Mouse (Mus musculus) liver, adult 2 months (tissue): ENCODE data around the gene Ankrd11.

Experiments
- CTCF ChIP-seq: fragments of 200-500 bp; IDR thresholded peaks from 2 replicates; pipeline ENCODE4 v1.5.1; 2011; ENCODE audit warnings: low read depth, low read length, control low read depth
- POLR2A ChIP-seq: fragments of 200-500 bp; IDR thresholded peaks from 2 replicates; pipeline ENCODE4 v1.6.1; 2011; ENCODE audit warnings: low read length, control low read depth; ENCODE audit not compliant: insufficient read depth; ENCODE audit errors: extremely low read depth

- TF ChIP-seq CTCF = no peak
- TF ChIP-seq POLR2A = no peak
Measured at GRCm38 (mm10) chr8:122953028-122953427, 89.0 kb downstream of the Ankrd11 start.
